Mouse (Mus musculus) telencephalon, adult 2 months (tissue): Measurements from ENCODE around the gene Mgat5.

Experiments used
- DNase-seq: peaks from one replicate; pipeline ENCODE4 v3.0.0-alpha.2; 2011; ENCODE audit warnings: low read depth, low spot score

The Mgat5 gene

DNA sequence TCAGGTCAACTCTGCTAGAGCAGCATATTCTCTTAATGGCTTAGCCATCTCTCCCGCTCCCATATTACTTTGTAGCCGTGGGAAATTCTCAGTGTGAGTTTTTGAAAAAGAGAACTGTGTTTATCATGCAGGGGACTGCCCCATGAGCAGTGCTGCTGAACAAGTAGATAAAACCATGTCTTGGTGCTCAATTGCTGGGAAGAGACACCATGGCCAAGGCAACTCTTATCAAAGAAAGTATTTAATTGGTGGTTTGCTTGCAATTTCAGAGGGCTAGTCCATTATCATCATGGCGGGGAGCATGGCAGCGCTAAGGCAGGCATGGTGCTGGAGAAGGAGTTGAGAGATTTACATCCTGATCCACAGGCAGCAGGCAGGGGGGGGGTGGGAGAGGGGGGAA lies 54.9 kb downstream of the Mgat5 start:
- DNase-seq = no peak

DNA sequence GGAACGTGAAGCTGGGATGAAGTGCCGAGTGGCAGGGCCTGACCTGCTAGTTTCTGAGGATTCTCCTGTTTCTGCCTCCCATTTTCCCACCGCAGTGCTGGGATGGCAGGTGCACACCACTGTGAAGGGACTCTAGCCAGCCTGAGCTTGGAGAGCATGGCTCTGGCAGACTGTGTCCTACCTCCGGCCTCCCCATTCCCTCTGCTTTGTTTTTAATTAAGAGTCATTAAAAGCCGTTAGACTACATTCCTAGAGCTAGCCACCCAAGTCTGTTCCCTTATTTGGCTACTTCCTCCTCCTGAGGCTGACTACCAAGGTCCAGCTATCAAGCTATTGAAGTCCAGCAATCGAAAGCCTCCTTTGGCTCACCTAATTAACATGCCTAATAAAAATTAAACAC lies 56.2 kb downstream of the Mgat5 start:
- no peak for DNase-seq

DNA sequence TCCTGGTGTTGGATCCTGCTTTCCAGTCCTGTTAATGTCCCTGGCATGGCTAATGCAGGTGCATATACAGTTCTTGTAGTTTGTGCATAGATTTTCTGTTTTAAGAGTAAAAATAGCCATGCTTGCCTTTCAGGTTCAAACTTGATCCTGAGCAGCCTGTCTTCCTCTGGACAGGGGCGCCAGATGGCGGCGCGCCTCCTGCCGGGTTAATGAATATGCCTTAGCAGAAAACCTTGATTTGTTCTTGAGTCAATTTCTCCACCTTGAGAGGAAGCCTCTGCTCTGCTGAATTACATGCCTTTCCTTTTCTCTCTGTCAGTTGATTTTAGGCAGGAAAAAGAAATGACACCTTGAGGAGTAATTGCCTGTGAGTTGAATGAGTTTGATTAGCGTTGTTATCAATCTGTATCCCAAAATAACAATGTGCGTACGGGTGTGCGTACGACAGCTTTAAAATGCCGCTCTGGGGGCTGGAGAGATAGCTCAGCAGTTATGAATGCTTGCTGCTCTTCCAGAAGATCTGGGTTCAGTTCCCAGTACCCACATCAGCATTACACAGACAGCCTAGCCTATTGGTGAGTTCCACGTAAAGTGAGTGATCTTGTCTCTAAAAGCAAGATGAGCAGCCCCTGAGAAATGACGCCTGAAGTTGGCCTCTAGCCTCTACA lies 57.5 kb downstream of the Mgat5 start:
- DNase-seq = no peak

DNA sequence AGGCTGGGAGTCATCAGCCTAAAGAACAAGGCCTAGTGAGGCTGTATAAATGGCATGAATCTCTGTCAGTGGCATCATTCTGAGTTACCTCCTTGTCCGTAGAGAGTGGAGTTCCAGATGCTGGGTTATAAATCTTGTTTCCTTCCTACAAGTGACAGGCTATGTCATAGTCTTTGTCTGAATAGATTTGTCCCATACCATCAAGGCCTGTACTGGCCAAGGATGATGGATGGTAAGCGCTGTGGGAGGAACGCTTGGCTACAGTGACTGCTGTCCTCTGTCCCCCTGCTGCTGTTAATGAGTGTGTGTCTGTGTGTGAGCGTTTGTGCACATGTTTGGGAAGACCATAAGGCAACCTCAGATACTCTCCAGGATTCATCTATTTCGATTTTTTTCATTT lies 63.2 kb downstream of the Mgat5 start:
- DNase-seq = no peak

DNA sequence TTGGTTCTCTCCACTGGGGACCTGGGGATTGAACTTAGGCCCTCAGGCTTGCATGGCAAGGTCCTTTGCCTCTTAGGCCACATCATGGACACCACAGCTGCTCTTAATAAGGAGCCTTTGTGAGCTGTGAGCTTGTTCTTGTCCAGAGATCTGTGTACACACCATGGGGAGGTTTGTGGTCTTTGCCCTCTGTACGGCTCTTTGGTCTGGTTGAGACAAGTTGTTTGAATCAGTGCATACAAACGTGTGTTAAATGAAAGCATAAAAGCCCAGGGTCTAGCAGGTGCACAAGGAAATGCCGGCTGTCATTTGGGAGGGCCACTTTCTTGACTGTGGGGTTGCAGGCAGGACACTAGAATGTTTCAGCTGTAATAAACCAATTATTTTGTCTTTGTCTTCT lies 64.5 kb downstream of the Mgat5 start:
- no peak for DNase-seq

DNA sequence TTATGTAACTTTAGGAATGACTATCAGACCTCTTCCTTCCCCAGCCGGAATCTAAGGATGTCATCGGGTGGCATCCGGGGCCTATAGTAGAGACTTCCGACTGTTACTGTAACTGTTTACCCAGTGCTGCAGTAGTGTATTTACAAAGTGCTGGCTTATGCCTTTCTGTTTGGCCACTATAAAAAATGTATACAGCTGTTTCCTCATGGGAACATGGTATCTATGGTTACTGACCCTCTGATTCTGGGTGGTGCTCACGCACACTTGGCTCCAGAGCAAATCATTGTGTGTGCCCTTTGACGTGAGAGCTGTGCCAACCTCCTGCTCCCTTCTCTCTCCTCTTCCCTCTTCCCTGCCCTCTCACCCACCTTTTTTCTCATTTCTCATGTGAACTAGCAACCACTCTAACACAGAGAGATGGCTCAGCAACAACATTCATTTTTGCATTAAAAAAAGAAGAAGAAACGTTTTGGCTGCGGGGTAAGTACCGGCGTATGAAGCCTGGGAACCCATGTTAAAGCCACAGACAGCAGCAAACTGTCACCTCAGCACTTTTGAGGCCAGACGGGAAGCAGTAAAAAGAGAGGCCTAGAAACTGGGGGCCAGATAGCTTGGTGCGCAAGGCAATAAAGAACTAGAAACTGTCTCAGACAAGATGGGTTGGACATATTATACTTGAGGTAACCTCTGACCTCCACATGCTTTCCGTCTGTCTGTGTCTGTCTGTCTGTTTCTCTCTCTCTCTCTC lies 65.6 kb downstream of the Mgat5 start:
- no peak for DNase-seq

DNA sequence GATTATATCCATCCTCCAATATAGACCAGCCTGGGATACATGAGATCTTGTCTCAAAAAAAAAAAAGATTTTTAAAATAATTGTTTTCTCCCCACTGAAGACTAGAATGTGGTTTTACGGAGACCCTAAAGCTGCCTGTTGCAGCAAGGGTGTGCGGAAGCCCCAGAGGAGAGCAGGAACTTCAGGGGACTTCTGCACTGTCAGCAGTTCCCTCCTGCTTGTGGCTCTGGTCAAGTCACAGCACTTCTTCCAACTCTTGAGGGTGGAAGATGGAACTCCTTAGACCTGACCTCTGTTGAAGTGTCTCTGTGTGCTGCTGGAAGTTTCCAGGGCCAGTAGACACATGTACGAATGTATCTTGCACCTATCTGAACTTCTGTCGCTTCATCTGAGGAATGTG lies 66.3 kb downstream of the Mgat5 start:
- no peak for DNase-seq

DNA sequence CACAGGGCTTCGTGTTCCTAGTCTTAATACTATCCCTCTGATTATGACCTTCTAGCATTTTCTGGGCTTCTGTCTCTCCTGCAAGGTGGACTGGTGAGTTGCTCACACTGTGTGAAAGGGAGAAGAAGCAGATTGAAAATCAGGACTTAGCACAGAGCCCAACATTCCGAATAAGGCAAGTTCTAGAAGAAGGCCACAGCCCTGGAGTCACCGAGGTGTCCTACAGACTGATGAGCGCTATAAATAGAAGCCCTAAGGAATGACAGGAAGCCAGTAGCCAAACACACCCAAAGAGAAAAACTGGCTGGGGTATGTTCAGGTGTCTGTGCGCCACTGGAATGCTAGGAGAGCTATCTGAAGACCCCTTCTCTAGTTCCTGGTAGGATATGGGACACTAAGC lies 68.5 kb downstream of the Mgat5 start:
- no peak for DNase-seq

DNA sequence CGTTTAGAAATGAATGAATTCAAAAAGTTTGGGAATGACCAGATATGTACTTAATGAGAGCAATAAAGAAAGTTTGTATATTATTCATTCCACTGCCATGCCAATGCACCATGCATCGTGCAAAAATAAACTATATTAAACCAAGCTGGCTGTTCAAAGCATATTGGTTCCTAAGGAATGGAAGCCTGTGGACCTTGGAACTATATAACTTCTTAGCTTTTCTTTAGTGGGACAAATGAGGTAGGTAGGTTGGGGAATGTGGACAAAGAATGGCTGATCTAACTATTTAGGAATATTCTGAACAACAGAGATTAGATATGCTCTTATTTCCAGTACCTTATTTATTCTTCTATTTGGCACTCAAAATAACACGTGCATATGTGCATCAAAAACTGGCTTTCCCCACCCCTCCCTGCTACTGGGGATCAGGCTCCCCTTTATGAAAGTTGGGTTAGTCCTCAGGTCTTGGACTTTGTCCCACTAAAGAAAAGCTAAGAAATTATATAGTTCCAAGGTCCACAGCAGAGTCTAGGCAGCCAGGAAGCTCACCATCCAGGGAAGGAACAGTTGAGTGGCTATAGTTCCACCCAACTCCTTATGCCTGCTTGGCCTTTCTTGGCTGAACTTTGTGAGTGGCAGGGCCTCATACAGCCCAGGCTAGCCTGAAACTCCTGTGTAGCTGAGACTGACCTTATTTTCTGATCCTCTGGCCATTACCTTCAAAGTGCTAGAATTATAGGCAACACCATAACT lies 70.9 kb downstream of the Mgat5 start:
- no peak for DNase-seq

DNA sequence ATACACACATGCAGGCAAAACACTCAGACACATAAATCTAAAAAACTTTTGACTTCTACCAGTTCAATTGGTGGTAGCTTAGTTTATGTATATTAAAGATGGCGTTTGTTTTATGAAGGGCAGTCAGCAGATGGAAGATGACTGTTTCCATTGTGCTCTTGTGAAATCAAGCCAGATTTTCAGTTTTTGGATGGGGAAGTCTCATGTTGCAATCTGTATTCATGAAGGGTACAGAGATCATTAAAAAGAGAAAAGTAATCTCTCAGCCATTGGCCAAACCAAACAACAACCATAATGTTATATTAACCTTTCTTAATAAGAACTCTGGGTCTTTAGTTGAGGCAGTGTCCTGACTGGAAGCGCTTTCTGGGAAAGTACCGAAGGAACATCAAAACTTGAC lies 73.3 kb downstream of the Mgat5 start:
- DNase-seq = no peak

DNA sequence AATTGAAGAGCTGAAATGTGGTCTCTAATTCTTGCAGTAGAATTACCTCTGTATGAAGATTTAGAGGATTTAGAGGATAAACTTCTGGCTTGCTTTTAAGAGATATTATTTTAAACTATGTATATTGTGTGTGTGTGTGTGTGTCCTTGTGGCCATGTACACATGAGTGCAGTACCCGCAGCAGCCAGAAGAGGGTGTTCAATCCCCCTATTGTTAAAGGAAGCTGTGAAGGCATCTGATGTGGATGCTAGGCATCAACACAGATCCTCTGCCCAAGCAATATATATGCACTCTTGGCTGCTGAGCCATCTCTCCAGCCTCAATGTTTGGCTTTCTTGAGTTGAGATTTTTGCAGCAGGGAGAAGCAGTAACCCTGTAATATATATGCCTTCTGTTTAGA lies 75.4 kb downstream of the Mgat5 start:
- no peak for DNase-seq

DNA sequence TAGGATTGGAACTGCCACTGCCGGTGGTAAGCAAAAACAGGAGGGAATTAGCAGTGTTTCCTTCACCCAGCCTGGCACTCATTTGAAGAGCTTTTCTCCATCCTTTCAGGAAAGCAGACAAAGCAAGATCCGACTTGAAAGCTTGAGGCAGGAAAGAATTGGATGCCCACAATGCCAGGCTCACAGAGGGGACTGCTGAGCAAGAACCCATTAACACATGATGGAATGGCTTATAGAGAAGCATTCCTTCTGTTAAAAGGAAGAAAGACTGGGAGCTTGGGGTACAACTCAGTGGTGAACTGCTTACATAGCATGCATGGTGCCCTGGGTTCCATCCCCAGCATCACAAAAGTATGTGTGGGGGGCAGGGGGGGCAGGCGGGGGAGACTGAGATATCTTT lies 80.2 kb downstream of the Mgat5 start:
- DNase-seq = no peak

DNA sequence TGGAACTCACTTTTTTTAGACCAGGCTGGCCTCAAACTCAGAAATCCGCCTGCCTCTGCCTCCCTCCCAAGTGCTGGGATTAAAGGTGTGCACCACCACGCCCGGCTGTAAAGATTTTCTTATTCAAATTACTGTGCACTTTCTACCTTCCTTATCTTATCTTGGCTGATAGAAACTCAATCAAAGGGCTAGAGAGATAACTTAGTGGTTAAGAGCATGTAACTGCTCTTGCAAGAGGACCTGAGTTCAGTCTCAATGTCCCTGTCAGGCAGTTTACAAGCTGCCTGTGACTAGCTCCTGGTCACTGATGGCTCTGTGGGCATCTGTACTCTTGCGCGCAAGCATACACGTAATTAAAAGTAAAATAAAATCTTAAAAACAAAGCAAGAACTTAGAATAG lies 82.7 kb downstream of the Mgat5 start:
- DNase-seq = no peak

DNA sequence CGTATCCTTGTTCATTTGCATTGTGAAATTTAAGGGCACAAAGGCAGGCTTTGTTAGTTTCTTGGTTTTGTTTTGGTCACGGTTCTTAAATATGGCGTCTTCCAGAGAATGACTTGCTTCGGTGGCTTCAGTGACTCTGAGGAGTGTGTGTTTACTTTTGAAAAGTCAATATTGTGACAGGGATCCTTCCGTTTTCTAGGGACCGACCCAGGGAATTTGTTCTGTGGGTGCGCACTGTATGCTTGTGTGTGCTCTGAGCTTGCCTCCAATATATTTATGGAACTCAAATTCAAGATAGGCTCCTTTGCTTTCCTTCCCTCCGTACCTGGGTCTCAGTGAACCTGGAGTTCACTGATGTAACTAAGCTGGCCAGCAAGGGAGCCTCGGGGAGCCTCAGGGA lies 86.1 kb downstream of the Mgat5 start:
- no peak for DNase-seq

DNA sequence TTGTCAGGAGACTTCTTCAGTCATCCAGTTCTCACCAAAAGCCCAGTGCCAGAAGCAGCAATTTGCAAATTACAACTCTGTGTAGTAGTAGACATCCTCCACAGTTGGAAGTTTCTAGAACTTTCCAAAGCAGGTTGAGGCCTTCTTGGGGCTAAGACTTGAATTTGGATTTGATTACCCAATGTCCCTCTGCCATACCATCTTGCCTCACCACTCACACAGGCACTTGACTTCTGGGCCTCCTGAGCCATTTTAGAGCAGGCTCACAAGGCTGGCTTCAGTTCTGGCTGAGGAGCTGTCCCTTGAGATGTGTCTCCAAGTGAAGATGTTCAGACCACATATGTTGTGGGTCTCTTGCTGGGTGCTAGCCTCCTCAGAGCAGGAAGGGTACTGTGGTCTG lies 86.9 kb downstream of the Mgat5 start:
- no peak for DNase-seq

DNA sequence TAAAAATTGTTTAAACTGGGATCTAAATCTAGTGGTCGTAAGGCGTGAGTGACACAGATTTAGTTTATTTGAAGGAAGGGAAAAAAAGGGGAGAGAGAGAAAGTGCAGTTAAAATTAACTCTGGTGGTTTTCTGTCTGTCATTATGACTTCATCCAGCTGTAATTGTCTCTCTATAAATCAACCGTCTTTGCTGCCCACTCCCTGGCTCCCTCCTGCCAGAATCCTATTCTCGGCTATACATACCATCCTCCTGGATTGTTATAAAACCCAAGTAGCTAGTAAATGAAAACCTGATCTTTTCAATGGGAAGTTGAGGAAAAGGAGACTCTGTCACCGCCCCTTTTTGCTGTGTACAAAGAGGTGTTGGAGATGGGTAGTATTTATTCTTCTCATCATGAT lies 88.5 kb downstream of the Mgat5 start:
- DNase-seq = peak; percentile 41

DNA sequence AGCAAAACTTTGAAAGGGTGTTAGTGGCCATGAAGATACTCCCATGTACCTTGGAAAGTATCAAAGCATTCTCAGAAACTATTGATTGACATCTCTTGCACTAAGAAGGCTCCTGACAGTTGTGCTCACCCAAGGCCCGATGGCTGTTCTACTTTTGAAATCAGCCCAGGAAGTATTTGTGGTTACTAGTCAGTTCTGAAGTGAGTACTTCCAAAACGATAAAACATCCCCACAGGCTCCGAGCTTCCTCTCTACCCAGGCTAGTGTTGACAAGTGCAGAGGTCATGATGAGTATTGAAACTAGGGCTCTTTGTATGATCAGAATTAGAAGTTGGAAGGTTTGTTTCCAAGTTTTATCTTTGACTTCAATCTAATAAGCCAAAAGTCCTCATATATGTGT lies 92.0 kb downstream of the Mgat5 start:
- DNase-seq = no peak

DNA sequence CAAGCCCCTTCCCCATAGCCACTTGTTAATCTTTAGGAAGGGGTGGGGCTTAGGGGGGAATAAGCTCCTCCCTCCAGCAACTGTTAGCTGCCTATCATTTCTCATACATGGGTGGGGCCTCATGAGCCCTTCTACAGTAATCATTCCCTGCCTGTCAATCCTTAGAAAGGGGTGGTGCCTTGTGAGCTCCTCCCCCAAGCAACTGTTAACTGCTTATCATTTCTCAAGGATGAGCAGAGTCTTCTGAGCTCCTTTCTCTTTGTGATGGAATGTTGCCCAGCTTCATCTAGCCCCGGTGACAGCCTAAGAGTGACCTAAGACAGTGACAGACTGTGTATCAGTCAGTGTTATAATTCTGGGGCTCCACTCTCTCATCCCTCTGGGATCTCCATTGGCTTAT lies 95.0 kb downstream of the Mgat5 start:
- no peak for DNase-seq

DNA sequence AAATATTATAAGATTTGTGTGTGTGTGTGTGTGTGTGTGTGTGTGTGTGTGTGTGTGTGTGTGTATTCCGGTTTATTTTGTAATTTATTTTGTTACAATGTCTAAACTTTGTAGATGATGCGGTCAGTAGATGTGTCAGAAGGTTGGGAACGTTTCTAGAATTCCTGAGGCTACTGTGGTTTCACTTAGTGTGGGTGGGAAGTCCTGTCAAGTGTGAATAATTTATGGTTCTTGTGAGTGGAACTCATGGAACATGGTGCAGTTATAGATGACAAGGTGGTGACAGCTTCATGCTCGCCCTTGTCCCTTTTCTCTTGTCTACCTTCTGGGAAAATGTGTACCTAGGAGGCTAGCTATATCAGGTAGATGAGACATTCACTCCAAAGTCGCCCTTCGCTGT lies 96.2 kb downstream of the Mgat5 start:
- no peak for DNase-seq

DNA sequence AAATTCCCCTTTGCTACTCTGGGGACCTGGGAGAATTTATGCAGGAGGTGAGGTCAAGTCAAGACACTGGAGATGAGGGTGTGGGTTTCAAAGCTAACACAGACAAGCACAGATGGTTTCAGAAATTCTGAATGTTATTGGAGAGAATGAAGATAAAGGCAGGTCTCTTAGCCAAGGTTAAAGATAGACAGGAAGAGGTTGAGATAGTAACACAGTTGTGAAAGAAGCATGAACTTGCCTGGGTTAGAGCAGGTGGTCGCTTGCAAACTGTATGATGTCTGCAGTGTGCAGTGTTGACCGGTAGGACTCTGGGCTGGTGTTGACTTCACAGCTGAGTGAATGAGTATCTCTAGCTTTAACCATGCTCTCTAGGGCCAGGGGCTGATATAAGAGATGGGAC lies 97.8 kb downstream of the Mgat5 start:
- no peak for DNase-seq

DNA sequence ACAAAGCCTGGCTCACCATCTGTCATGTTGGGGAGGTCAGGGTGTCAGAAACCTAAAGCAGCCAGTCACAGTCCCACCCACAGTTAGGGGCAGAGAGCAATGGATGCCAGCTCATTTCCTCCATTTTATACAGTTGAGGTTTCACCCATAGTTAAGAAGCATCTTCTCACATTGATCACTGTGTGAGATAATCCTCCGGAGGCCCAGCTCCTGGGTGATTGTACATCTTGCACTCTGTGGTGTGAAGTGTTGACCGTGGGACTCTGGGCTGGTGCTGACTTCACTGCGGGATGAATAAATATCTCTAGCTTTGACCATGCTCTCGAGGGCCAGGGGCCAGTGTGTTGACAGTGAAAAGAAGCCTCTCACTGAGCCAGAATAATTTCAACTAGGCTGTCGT lies 99.0 kb downstream of the Mgat5 start:
- DNase-seq = no peak

DNA sequence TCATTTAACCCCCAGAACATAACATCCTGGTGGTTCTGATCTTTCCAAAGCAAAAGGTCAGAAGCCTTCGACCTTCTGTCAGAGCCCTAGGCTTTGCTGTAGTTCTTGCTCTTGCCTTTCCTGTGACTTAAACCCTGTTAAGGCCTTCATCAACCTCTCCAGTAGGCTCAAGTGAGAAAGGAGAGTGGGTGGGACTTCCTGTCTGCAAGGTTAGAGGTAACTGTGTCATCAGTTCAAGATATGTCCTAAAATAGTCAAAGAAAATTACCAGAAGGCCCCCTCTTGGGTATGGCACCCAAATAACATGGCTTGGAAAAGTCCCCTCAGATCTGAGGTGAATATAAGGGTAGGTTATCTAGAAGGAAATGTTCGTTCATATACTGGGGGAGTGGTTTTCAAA lies 99.5 kb downstream of the Mgat5 start:
- no peak for DNase-seq

DNA sequence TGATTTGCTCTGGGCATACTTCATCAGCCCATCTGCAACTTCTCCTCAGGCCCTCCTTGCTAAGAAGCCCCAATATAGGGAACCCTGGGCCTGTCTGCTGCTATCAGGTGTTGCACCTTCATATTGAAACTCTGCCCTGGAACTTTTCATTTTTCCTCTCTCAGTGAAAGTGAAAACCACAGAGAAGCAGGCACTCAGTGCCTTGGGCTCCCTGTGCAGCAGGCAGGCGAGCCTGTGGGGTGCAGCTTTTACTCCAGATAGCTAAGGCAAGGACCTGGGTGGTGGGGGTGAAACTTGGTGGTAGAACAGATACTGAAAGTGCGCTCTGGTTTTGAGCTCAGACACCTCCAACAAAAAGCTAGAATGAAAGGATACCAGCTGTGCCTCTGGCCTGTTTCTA lies 100.8 kb downstream of the Mgat5 start:
- DNase-seq = no peak
